Mouse (Mus musculus) hindbrain, embryonic 13.5 days (tissue): ENCODE data around the gene Ctso. TPM values are rescaled to one million over a fixed set of nuclear protein-coding genes. Genes with fewer than 3 reads are reported as not detected.

Experiments used
- ATAC-seq: fragments of 200-750 bp; cut with Nextera tagmentation; 2 replicates; pipeline ENCODE4 v1.8.0; 2017; ENCODE audit warnings: moderate TSS enrichment; ENCODE audit not compliant: low FRiP score
- H3K27ac ChIP-seq: fragments of 300-500 bp; sonication (generic); 2 replicates; pipeline ENCODE4 v1.5.1; 2015; ENCODE audit warnings: inconsistent platforms, mild to moderate bottlenecking, moderate library complexity
- H3K27me3 ChIP-seq: fragments of 300-500 bp; sonication (generic); 2 replicates; pipeline ENCODE4 v1.6.1; 2015; ENCODE audit warnings: mild to moderate bottlenecking, inconsistent platforms
- H3K36me3 ChIP-seq: fragments of 300-500 bp; sonication (generic); 2 replicates; pipeline ENCODE4 v1.6.1; 2015; ENCODE audit warnings: mild to moderate bottlenecking, inconsistent platforms
- H3K4me1 ChIP-seq: fragments of 300-500 bp; sonication (generic); replicated peaks from 2 replicates; pipeline ENCODE4 v1.6.1; 2015; ENCODE audit warnings: inconsistent platforms
- H3K4me2 ChIP-seq: fragments of 300-500 bp; sonication (generic); 2 replicates; pipeline ENCODE4 v1.6.1; 2015; ENCODE audit warnings: inconsistent platforms, mild to moderate bottlenecking, moderate library complexity
- H3K4me3 ChIP-seq: fragments of 300-500 bp; sonication (generic); 2 replicates; pipeline ENCODE4 v1.5.1; 2015; ENCODE audit warnings: mild to moderate bottlenecking, inconsistent platforms
- H3K9ac ChIP-seq: fragments of 300-500 bp; sonication (generic); 2 replicates; pipeline ENCODE4 v1.6.1; 2015; ENCODE audit warnings: mild to moderate bottlenecking, inconsistent platforms
- H3K9me3 ChIP-seq: fragments of 300-500 bp; sonication (generic); 2 replicates; pipeline ENCODE4 v1.6.1; 2016; ENCODE audit warnings: inconsistent platforms
- WGBS: fragments of 180-500 bp; shearing (Covaris S2); methylation state at CpG from one replicate; pipeline ENCODE4 v1.1.7; 2015; 5-methylcytosine and 5-hydroxymethylcytosine counted together
- polyA plus RNA-seq: library from polyadenylated mRNA; unstranded; fragments of >200 nt; fragmentation: Nextera tagmentation; extraction: Ambion mirVana; gene quantifications from 2 replicates; pipeline ENCODE4 v1.2.1, GENCODE M21; 2015

The Ctso gene
- polyA plus RNA-seq, 1 experiment from 2014 or later, result 10.6 TPM

- Histone ChIP-seq H3K27me3 (no peaks in the 10 kb centered on the region), H3K27ac (0 out of 2 replicates have a peak overlapping the region, but pooled peaks have one; percentile 30), H3K9ac (no peak overlapping the region), H3K4me3 (no peak overlapping the region), H3K36me3 (no peaks in the 10 kb centered on the region), H3K9me3 (no peaks in the 10 kb centered on the region), H3K4me1 (peaks cover 14% of the 10 kb centered on the region), H3K4me2 (no peak overlapping the region)
- ATAC-seq, result no peak
- WGBS, result 53% methylated on average over 9 of the region's 9 CpGs
These were observed 5.6 kb upstream of the Ctso start for GRCm38 (mm10) chr3:81926764-81927325.

DNA sequence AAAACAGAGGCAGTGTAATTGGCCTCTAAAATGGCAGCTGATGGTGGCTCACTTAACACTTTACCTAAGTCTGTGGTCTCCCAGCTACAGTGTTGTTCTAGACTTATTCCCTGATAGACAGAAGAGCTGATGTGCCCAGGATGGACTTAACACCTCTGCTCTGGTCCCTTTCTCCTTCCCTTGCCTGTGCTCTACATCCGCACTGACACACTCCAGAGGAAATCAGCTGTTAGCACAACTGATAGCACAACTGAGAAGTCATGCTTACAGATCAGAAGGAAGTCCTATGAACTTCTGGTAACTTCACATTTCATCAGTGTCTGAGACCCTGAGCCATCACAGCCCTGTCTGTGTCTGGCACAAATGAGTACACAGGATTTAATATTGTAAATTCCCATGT is 3.3 kb upstream of the Ctso start:
- Histone ChIP-seq H3K27me3 (no peaks in the 10 kb centered on the region), H3K9me3 (no peaks in the 10 kb centered on the region), H3K27ac (no peak overlapping the region), H3K9ac (no peak overlapping the region), H3K36me3 (no peaks in the 10 kb centered on the region), H3K4me1 (peaks cover 12% of the 10 kb centered on the region), H3K4me3 (no peak overlapping the region), H3K4me2 (no peak overlapping the region)
- ATAC-seq, result no peak
- WGBS, result 90% methylated on average over 1 of the region's 1 CpGs

GRCm38 (mm10) chr3:81931695-81932094 is 706 bp upstream of the Ctso start:
- ATAC-seq, result no peak

DNA sequence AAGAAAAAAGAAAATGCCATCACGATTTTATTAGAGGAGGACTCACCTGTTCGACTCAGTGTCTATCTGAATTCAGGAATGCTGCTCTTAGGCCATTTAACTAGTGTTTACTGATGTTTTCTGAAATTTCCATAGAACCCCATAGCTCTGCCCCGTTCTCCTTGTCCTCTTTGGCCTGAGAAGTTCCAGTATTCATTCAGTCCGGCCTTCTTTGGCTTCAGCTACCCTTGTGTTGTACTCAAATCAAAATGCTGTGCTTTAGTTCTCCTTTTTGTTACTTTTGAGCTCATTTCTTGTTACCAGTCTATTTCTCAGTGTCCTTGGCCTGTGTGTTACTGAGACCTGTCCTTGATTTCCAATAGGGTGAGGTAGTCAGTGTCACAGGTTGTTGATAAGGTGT is 947 bp downstream of the Ctso start:
- H3K36me3 ChIP-seq, result no peaks in the 10 kb centered on the region
- 89% methylated on average over 4 of the region's 4 CpGs for WGBS
- no peak overlapping the region for H3K27ac ChIP-seq
- no peaks in the 10 kb centered on the region for H3K27me3 ChIP-seq
- ATAC-seq, result no peak
- no peak overlapping the region for H3K4me3 ChIP-seq
- no peak overlapping the region for H3K4me2 ChIP-seq
- H3K9me3 ChIP-seq, result no peaks in the 10 kb centered on the region
- H3K4me1 ChIP-seq, result peaks cover 8% of the 10 kb centered on the region
- H3K9ac ChIP-seq, result no peak overlapping the region

More at GRCm38 (mm10) chr3:81931695-81932094, 706 bp upstream of the Ctso start:
- WGBS, result 64% methylated on average over 3 of the region's 3 CpGs
- Histone ChIP-seq H3K4me1 (peaks cover 12% of the 10 kb centered on the region), H3K27ac (no peak overlapping the region), H3K36me3 (no peaks in the 10 kb centered on the region), H3K9me3 (no peaks in the 10 kb centered on the region), H3K9ac (no peak overlapping the region), H3K4me3 (no peak overlapping the region), H3K27me3 (no peaks in the 10 kb centered on the region), H3K4me2 (no peak overlapping the region)

DNA sequence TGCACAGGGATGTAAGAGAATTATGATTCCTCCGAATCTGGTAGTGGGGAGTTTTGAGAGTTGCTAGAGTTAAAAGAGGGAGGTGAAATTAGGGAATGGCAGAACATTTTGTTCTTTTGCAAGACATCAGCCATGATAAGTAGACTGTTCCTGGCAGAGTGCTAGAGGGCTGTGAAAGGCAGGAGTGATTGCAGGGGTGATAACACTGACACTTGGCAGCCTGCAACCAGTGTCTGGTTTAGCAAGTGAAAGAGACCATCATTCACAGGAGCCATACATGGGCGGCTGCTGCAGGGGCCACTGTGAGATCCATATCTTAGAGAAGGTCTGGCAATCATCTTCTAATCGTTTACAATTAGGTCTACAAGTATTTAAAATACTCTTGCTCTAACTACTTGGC is 6.5 kb downstream of the Ctso start:
- no peak overlapping the region for H3K4me2 ChIP-seq
- H3K4me1 ChIP-seq, result no peaks in the 10 kb centered on the region
- no peak overlapping the region for H3K9ac ChIP-seq
- H3K27ac ChIP-seq, result no peak overlapping the region
- H3K36me3 ChIP-seq, result no peaks in the 10 kb centered on the region
- WGBS, result 90% methylated on average over 3 of the region's 3 CpGs
- no peaks in the 10 kb centered on the region for H3K27me3 ChIP-seq
- no peak overlapping the region for H3K4me3 ChIP-seq
- no peak for ATAC-seq
- no peaks in the 10 kb centered on the region for H3K9me3 ChIP-seq

GRCm38 (mm10) chr3:81942341-81942740 is 9.9 kb downstream of the Ctso start:
- H3K4me2 ChIP-seq, result no peak overlapping the region
- H3K9me3 ChIP-seq, result no peaks in the 10 kb centered on the region
- H3K4me1 ChIP-seq, result no peaks in the 10 kb centered on the region
- no peak overlapping the region for H3K4me3 ChIP-seq
- no peaks in the 10 kb centered on the region for H3K36me3 ChIP-seq
- no peak for ATAC-seq
- no peak overlapping the region for H3K9ac ChIP-seq
- no peak overlapping the region for H3K27ac ChIP-seq
- H3K27me3 ChIP-seq, result no peaks in the 10 kb centered on the region
- WGBS, result 94% methylated on average over 3 of the region's 3 CpGs

GRCm38 (mm10) chr3:81943097-81943496 is 10.7 kb downstream of the Ctso start:
- no peak overlapping the region for H3K9ac ChIP-seq
- no peaks in the 10 kb centered on the region for H3K4me1 ChIP-seq
- no peak overlapping the region for H3K27ac ChIP-seq
- H3K4me2 ChIP-seq, result no peak overlapping the region
- no peaks in the 10 kb centered on the region for H3K36me3 ChIP-seq
- no peaks in the 10 kb centered on the region for H3K27me3 ChIP-seq
- no peak for ATAC-seq
- no peak overlapping the region for H3K4me3 ChIP-seq
- no peaks in the 10 kb centered on the region for H3K9me3 ChIP-seq
- 94% methylated on average over 3 of the region's 3 CpGs for WGBS

DNA sequence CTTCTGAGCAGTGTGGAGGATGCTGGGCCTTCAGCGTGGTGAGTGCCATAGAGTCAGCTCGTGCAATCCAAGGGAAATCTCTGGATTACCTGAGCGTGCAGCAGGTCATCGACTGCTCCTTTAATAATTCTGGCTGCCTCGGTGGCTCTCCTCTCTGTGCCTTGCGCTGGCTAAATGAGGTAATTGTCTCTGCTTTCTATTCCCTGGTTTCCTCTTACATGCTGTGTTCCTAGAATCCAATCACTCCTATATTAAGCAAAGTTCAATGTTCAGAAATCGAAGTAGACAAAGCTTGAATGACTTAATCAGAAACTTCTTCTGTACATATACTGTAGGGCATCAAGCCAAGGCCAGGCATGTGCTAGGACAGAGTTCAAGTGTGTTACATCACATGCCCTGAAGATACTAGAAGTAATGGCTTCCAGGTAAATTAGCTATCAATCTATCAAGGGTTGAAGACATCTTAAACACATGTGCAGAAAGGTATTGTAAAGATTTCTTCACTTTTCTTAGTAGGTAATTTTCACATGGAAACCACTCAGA is 12.5 kb downstream of the Ctso start:
- Histone ChIP-seq H3K9ac (no peak overlapping the region), H3K27ac (no peak overlapping the region), H3K36me3 (no peaks in the 10 kb centered on the region), H3K27me3 (no peaks in the 10 kb centered on the region), H3K4me3 (no peak overlapping the region), H3K4me2 (no peak overlapping the region), H3K9me3 (no peaks in the 10 kb centered on the region), H3K4me1 (no peaks in the 10 kb centered on the region)
- ATAC-seq, result no peak
- WGBS, result 93% methylated on average over 7 of the region's 7 CpGs

- Histone ChIP-seq H3K9ac (no peak overlapping the region), H3K4me1 (no peaks in the 10 kb centered on the region), H3K4me3 (no peak overlapping the region), H3K27ac (no peak overlapping the region), H3K9me3 (no peaks in the 10 kb centered on the region), H3K27me3 (no peaks in the 10 kb centered on the region), H3K36me3 (no peaks in the 10 kb centered on the region), H3K4me2 (no peak overlapping the region)
- no peak for ATAC-seq
- WGBS, result 80% methylated on average over 1 of the region's 1 CpGs
These were observed 16.6 kb downstream of the Ctso start for GRCm38 (mm10) chr3:81949048-81949447.

GRCm38 (mm10) chr3:81951785-81952184 is 19.4 kb downstream of the Ctso start:
- H3K4me1 ChIP-seq, result no peaks in the 10 kb centered on the region
- H3K9me3 ChIP-seq, result no peaks in the 10 kb centered on the region
- no peak overlapping the region for H3K27ac ChIP-seq
- no peak overlapping the region for H3K4me3 ChIP-seq
- no peak overlapping the region for H3K4me2 ChIP-seq
- no peaks in the 10 kb centered on the region for H3K27me3 ChIP-seq
- ATAC-seq, result no peak
- WGBS, result 71% methylated on average over 2 of the region's 2 CpGs
- H3K36me3 ChIP-seq, result no peaks in the 10 kb centered on the region
- no peak overlapping the region for H3K9ac ChIP-seq

DNA sequence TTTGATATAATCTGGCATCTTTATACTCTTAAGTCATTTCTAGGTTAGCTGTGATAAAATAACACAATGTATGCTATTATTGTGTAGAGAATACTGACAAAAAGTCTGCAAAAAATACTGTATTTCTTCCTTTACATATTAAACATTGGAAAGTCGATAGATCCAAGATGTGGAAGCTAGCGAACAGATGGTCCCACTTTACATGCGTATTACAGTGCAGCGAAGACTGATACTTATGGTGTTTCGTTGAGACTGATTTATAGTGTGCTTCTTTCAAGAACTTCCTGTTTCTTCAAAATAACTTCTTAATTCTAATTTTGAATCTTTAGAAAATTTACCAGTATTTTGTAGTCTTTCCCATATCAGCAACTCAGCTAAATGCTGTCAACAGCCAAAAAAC is 25.1 kb downstream of the Ctso start:
- Histone ChIP-seq H3K4me1 (no peaks in the 10 kb centered on the region), H3K9ac (no peak overlapping the region), H3K9me3 (no peaks in the 10 kb centered on the region), H3K36me3 (no peaks in the 10 kb centered on the region), H3K4me2 (no peak overlapping the region), H3K4me3 (no peak overlapping the region), H3K27ac (no peak overlapping the region), H3K27me3 (no peaks in the 10 kb centered on the region)
- ATAC-seq, result no peak
- WGBS, result 93% methylated on average over 5 of the region's 5 CpGs

GRCm38 (mm10) chr3:81961336-81961735 is 28.9 kb downstream of the Ctso start:
- Histone ChIP-seq H3K4me3 (no peak overlapping the region), H3K36me3 (no peaks in the 10 kb centered on the region), H3K9me3 (no peaks in the 10 kb centered on the region), H3K9ac (no peak overlapping the region), H3K27me3 (no peaks in the 10 kb centered on the region), H3K4me1 (no peaks in the 10 kb centered on the region), H3K4me2 (no peak overlapping the region), H3K27ac (no peak overlapping the region)
- WGBS, result 87% methylated on average over 5 of the region's 5 CpGs
- ATAC-seq, result no peak

GRCm38 (mm10) chr3:81963768-81964167 is 31.4 kb downstream of the Ctso start:
- no peak overlapping the region for H3K4me3 ChIP-seq
- no peaks in the 10 kb centered on the region for H3K36me3 ChIP-seq
- no peaks in the 10 kb centered on the region for H3K9me3 ChIP-seq
- H3K27me3 ChIP-seq, result no peaks in the 10 kb centered on the region
- no peak overlapping the region for H3K27ac ChIP-seq
- no peak for ATAC-seq
- H3K9ac ChIP-seq, result no peak overlapping the region
- WGBS, result 82% methylated on average over 5 of the region's 5 CpGs
- H3K4me2 ChIP-seq, result no peak overlapping the region
- H3K4me1 ChIP-seq, result no peaks in the 10 kb centered on the region
